Mouse (Mus musculus) MEL (cell line): ENCODE results near the gene Slco4a1.

Experiments used
- CTCF ChIP-seq, 3 experiments: IDR thresholded peaks in 2 of 3; conservative IDR thresholded peaks in 1 of 3; 2 replicates each; pipeline ENCODE4 v1.5.1; 2011 to 2012; ENCODE audit warnings: low read length in 3 of 3, low read depth in 2 of 3, mild to moderate bottlenecking in 2 of 3, improper control_type of control experiment in 1 of 3, inconsistent platforms in 1 of 3, mixed read lengths in 1 of 3, moderate library complexity in 1 of 3; ENCODE audit not compliant: control insufficient read depth in 1 of 3, insufficient read depth in 1 of 3, poor library complexity in 1 of 3, severe bottlenecking in 1 of 3
- JUND ChIP-seq: IDR thresholded peaks from 2 replicates; pipeline ENCODE4 v1.6.1; 2011; ENCODE audit warnings: low read depth, mild to moderate bottlenecking, improper control_type of control experiment, low read length
- ZKSCAN1 ChIP-seq: IDR thresholded peaks from 2 replicates; pipeline ENCODE4 v1.6.1; 2012; ENCODE audit warnings: low read depth, mild to moderate bottlenecking, inconsistent platforms, low read length, improper control_type of control experiment, moderate library complexity

DNA sequence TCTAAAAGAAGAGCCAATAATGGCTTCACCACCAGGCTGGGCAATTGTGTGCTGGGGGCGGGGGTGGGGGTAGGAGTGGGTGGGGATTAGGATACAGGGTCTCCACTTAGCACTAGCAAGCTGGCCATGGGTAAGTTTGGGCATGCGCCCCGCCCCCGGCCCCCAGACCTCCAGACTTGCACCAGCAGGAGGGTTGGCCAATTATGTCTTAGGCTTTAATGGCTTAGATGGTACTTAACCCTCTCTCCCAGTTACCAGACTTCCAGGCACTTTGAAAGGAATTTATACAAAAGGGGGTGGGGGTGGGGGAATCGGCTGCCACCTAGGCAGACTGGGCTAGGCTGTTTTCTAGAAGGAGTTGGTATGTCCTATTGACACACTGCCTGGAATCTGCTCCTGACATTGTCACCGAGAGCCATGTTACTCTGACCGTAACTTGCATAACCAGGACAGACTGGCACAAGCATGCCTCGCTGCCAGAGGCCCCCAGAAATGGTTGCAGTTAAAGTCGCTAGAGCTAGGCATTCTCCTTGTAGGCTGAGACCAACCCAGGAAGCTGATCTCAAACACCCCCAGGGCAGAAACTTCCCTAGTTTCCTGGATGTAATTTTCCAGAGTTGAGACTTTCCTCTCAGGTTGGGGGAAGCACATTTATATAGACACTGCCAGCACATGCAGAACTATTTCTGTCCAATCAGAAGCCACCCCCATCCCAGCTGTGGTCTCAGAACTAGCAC lies 15.3 kb upstream of the Slco4a1 start:
- no peak for TF ChIP-seq CTCF (IDR thresholded peaks at IDR 0.05 in 2 of 3, conservative IDR thresholded peaks at IDR 0.05 in 1 of 3; ENCODE audit: control insufficient read depth in 1 of 3, insufficient read depth in 1 of 3, low read depth in 2 of 3, low read length in 3 of 3, poor library complexity in 1 of 3, severe bottlenecking in 1 of 3)
- no peak for TF ChIP-seq JUND
- no peak for TF ChIP-seq ZKSCAN1
